17 mouse cellular contexts compared by ENCODE assay signal in the genomic region with DNA sequence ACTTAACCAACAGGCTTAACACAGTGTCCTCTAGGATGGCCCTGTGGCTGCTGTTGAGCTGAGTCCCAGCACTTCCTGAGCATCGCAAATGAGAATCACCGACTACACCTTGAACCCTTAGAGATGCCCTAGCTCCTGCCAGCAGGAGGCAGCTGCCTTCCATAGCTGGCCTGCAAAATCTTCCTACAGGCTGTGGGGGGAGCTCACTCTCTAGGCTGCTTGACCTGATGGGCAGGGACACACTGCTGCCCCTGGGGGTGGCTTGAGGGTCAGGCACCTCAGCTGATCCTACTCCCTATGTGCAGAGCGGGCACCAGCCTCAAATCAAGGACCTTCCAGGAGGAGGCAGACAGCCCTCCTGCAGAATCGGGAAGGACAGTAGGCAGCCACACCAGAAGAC. TPM values are rescaled to one million over a fixed set of nuclear protein-coding genes. Genes with fewer than 3 reads are reported as not detected.
DNase-seq lines count a peak whose midpoint lies in the region; ATAC-seq and TF ChIP-seq lines count a peak whose summit lies in the region.
"Had no signal": no experiment of that assay in that cellular context is flagged by ENCODE, and none has a peak within 500 bp of the region (broad histone marks: within the 10 kb centered on the region; RNA-seq: fewer than 3 reads in every experiment).

No protein-coding gene starts in this region.

- DNase-seq in lung, postnatal 0 days (ENCODE audit: low spot score) = no peak
- DNase-seq in lung, adult 2 months = no peak
- no peak for DNase-seq in thymus, postnatal 4 days
- no peak for DNase-seq in layer of hippocampus, postnatal 25 days (ENCODE audit: extremely low spot score in 1 of 2, low spot score in 1 of 2)
- DNase-seq: cerebellum, adult 11-12 months; kidney, adult 11 months; kidney, postnatal 4 days had no signal

- 71% methylated on average over 4 of the region's 4 CpGs for WGBS in intestine, postnatal 0 days
- 72% methylated on average over 4 of the region's 4 CpGs for WGBS in intestine, embryonic 16.5 days
- 81% methylated on average over 4 of the region's 4 CpGs for WGBS in lung, postnatal 0 days
- 76% methylated on average over 4 of the region's 4 CpGs for WGBS in lung, adult 2 months

- TF ChIP-seq CTCF in intestine, postnatal 0 days (IDR thresholded peaks at IDR 0.05; ENCODE audit: low read depth) = peak; percentile 49
- peak; percentile 49 for TF ChIP-seq CTCF in lung, postnatal 0 days (IDR thresholded peaks at IDR 0.05)
- no peak for TF ChIP-seq CTCF in lung, adult 2 months (IDR thresholded peaks at IDR 0.05; ENCODE audit: insufficient read depth, low read length)
- TF ChIP-seq CTCF in ES-Bruce4 (IDR thresholded peaks at IDR 0.05; ENCODE audit: low read depth, low read length) = peak; percentile 47

- no peak for ATAC-seq in intestine, postnatal 0 days
- ATAC-seq in intestine, embryonic 16.5 days = no peak
- ATAC-seq in lung, postnatal 0 days = no peak
- ATAC-seq in megakaryocyte progenitor cell, adult 5-6 weeks (replicated peaks; ENCODE audit: poor library complexity) = 0 out of 2 replicates have a peak, but pooled peaks have one; percentile 14

- peaks cover 75% of the 10 kb centered on the region for H3K36me3 ChIP-seq in intestine, postnatal 0 days (ENCODE audit: control insufficient read depth, insufficient read depth)
- H3K36me3 ChIP-seq in intestine, embryonic 16.5 days (ENCODE audit: control insufficient read depth, insufficient read depth, low read length) = peaks cover 17% of the 10 kb centered on the region
- peaks cover 23% of the 10 kb centered on the region; the same call in 1 of the 2 replicates for H3K36me3 ChIP-seq in lung, postnatal 0 days (ENCODE audit: insufficient read depth, low read length)
- 0 out of 2 replicates have a peak, but pooled peaks cover 2% of the 10 kb centered on the region for H3K36me3 ChIP-seq in ES-Bruce4 (ENCODE audit: control insufficient read depth, insufficient read depth, low read length, poor library complexity, severe bottlenecking)
- H3K36me3 ChIP-seq: hindbrain, embryonic 12.5 days; neural tube, embryonic 15.5 days had no signal

- no peaks in the 10 kb centered on the region for H3K9me3 ChIP-seq in intestine, postnatal 0 days (ENCODE audit: control insufficient read depth)
- no peaks in the 10 kb centered on the region for H3K9me3 ChIP-seq in intestine, embryonic 16.5 days (ENCODE audit: control insufficient read depth, low read length)
- no peaks in the 10 kb centered on the region for H3K9me3 ChIP-seq in lung, postnatal 0 days (ENCODE audit: low read length)
- H3K9me3 ChIP-seq in ES-Bruce4 (replicated peaks; ENCODE audit: control insufficient read depth, insufficient read depth, low read length, poor library complexity, severe bottlenecking) = no peaks in the 10 kb centered on the region
- H3K9me3 ChIP-seq: embryonic facial prominence, embryonic 13.5 days; heart, embryonic 15.5 days; hindbrain, embryonic 12.5 days; lung, embryonic 15.5 days; neural tube, embryonic 15.5 days had no signal

- H3K4me3 ChIP-seq in intestine, postnatal 0 days (ENCODE audit: low read depth, low read length) = no peak overlapping the region
- no peak overlapping the region for H3K4me3 ChIP-seq in intestine, embryonic 16.5 days (ENCODE audit: low read length)
- no peak overlapping the region for H3K4me3 ChIP-seq in lung, postnatal 0 days (ENCODE audit: low read depth, low read length)
- no peak overlapping the region for H3K4me3 ChIP-seq in lung, adult 2 months (replicated peaks; ENCODE audit: extremely low read depth, low read depth, low read length)
- H3K4me3 ChIP-seq in ES-Bruce4 (ENCODE audit: low read depth, low read length) = no peak overlapping the region
- H3K4me3 ChIP-seq: embryonic facial prominence, embryonic 13.5 days; heart, embryonic 15.5 days; hindbrain, embryonic 12.5 days; lung, embryonic 15.5 days; neural tube, embryonic 15.5 days had no signal

- TF ChIP-seq EP300 in lung, postnatal 0 days (IDR thresholded peaks at IDR 0.05) = no peak
- no peak for TF ChIP-seq EP300 in ES-Bruce4 (IDR thresholded peaks at IDR 0.05; ENCODE audit: insufficient read depth, low read depth, low read length)

- no peak overlapping the region for H3K27ac ChIP-seq in intestine, postnatal 0 days (ENCODE audit: low read depth, low read length)
- H3K27ac ChIP-seq in intestine, embryonic 16.5 days (ENCODE audit: low read length) = no peak overlapping the region
- H3K27ac ChIP-seq in lung, postnatal 0 days (ENCODE audit: low read length) = no peak overlapping the region
- H3K27ac ChIP-seq in ES-Bruce4 (ENCODE audit: insufficient read depth, low read length) = no peak overlapping the region
- H3K27ac ChIP-seq: embryonic facial prominence, embryonic 13.5 days; heart, embryonic 15.5 days; hindbrain, embryonic 12.5 days; lung, embryonic 15.5 days; neural tube, embryonic 15.5 days had no signal

- no peak overlapping the region for H3K9ac ChIP-seq in intestine, postnatal 0 days (ENCODE audit: low read depth, low read length)
- H3K9ac ChIP-seq in intestine, embryonic 16.5 days (ENCODE audit: low read depth, low read length) = no peak overlapping the region
- H3K9ac ChIP-seq in lung, postnatal 0 days (replicated peaks; ENCODE audit: low read depth) = no peak overlapping the region
- no peak overlapping the region for H3K9ac ChIP-seq in ES-Bruce4 (ENCODE audit: low read depth, poor library complexity, severe bottlenecking)
- H3K9ac ChIP-seq: embryonic facial prominence, embryonic 13.5 days; heart, embryonic 15.5 days; hindbrain, embryonic 12.5 days; lung, embryonic 15.5 days; neural tube, embryonic 15.5 days had no signal

- no peaks in the 10 kb centered on the region for H3K4me1 ChIP-seq in intestine, postnatal 0 days (replicated peaks; ENCODE audit: control insufficient read depth, insufficient read depth, low read length)
- H3K4me1 ChIP-seq in intestine, embryonic 16.5 days (ENCODE audit: control insufficient read depth, insufficient read depth, low read length) = peaks cover 7% of the 10 kb centered on the region; the same call in 1 of the 2 replicates
- peaks cover 2% of the 10 kb centered on the region; the same call in 1 of the 2 replicates for H3K4me1 ChIP-seq in lung, postnatal 0 days (ENCODE audit: insufficient read depth, low read depth, low read length)
- H3K4me1 ChIP-seq in lung, adult 2 months (ENCODE audit: control insufficient read depth, insufficient read depth, low read length) = peaks cover 10% of the 10 kb centered on the region
- H3K4me1 ChIP-seq in ES-Bruce4 (ENCODE audit: control insufficient read depth, insufficient read depth, low read length) = no peaks in the 10 kb centered on the region
- H3K4me1 ChIP-seq: embryonic facial prominence, embryonic 13.5 days; hindbrain, embryonic 12.5 days; lung, embryonic 15.5 days had no signal

- no peak overlapping the region for H3K4me2 ChIP-seq in intestine, postnatal 0 days (replicated peaks; ENCODE audit: low read depth)
- no peak overlapping the region for H3K4me2 ChIP-seq in intestine, embryonic 16.5 days (ENCODE audit: low read depth, low read length)
- H3K4me2 ChIP-seq in lung, postnatal 0 days (replicated peaks; ENCODE audit: low read depth, low read length) = no peak overlapping the region
- H3K4me2 ChIP-seq: embryonic facial prominence, embryonic 13.5 days; heart, embryonic 15.5 days; hindbrain, embryonic 12.5 days; lung, embryonic 15.5 days; neural tube, embryonic 15.5 days had no signal

- H3K27me3 ChIP-seq in intestine, postnatal 0 days (replicated peaks; ENCODE audit: control insufficient read depth, insufficient read depth, low read length) = no peaks in the 10 kb centered on the region
- no peaks in the 10 kb centered on the region for H3K27me3 ChIP-seq in intestine, embryonic 16.5 days (replicated peaks; ENCODE audit: control insufficient read depth, insufficient read depth, low read length)
- no peaks in the 10 kb centered on the region for H3K27me3 ChIP-seq in lung, postnatal 0 days (replicated peaks; ENCODE audit: insufficient read depth, low read length)
- no peaks in the 10 kb centered on the region for H3K27me3 ChIP-seq in ES-Bruce4 (ENCODE audit: control insufficient read depth, insufficient read depth, low read length, poor library complexity, severe bottlenecking)
- H3K27me3 ChIP-seq: embryonic facial prominence, embryonic 13.5 days; heart, embryonic 15.5 days; hindbrain, embryonic 12.5 days; lung, embryonic 15.5 days; neural tube, embryonic 15.5 days had no signal

- no peak for TF ChIP-seq POLR2A in lung, adult 2 months (IDR thresholded peaks at IDR 0.05; ENCODE audit: borderline replicate concordance, extremely low read depth, low read depth, low read length)
- no peak for TF ChIP-seq POLR2A in ES-Bruce4 (IDR thresholded peaks at IDR 0.05; ENCODE audit: insufficient read depth, low read length)

RNA-seq across cellular contexts. Expression of a gene that starts 31.0 kb away (rescaled TPM):
- polyA plus RNA-seq in intestine, postnatal 0 days (2015; fragmentation: Nextera tagmentation; extraction: Ambion mirVana) = 1.1 and 1.3 TPM in 2 replicates
- polyA plus RNA-seq in intestine, embryonic 16.5 days (2015; fragmentation: Nextera tagmentation; extraction: Ambion mirVana) = 0.16 and 0.43 TPM in 2 replicates
- polyA plus RNA-seq in lung, postnatal 0 days (2015; fragmentation: Nextera tagmentation; extraction: Ambion mirVana) = 0.52 and 0.68 TPM in 2 replicates
- polyA plus RNA-seq in lung, adult 2 months (2012; rRNA removed) = 0.41 and 0.48 TPM in 2 replicates
- polyA plus RNA-seq in ES-Bruce4 (2011; ENCODE audit: insufficient read depth, insufficient read length, low read depth, missing spikeins) = 2.0 and 2.7 TPM in 2 replicates
- total RNA-seq in megakaryocyte progenitor cell, adult 5-6 weeks (2015) = 1.5 and 1.7 TPM in 2 replicates
- 0.10 and 1.1 TPM in 2 replicates for total RNA-seq in megakaryocyte progenitor cell, adult 5-6 weeks (2017)
- total RNA-seq in layer of hippocampus, postnatal 25 days (2021) = under 1 TPM; 0.25 to 0.59 TPM

RNA-seq across cellular contexts. Expression of a gene that starts 35.5 kb away (rescaled TPM):
- polyA plus RNA-seq in intestine, postnatal 0 days (2015; fragmentation: Nextera tagmentation; extraction: Ambion mirVana) = 104 and 105 TPM in 2 replicates
- 43.7 and 49.5 TPM in 2 replicates for polyA plus RNA-seq in intestine, embryonic 16.5 days (2015; fragmentation: Nextera tagmentation; extraction: Ambion mirVana)
- 46.6 and 47.9 TPM in 2 replicates for polyA plus RNA-seq in lung, postnatal 0 days (2015; fragmentation: Nextera tagmentation; extraction: Ambion mirVana)
- 126 and 134 TPM in 2 replicates for polyA plus RNA-seq in lung, adult 2 months (2012; rRNA removed)
- 24.5 and 27.2 TPM in 2 replicates for polyA plus RNA-seq in ES-Bruce4 (2011; ENCODE audit: insufficient read depth, insufficient read length, low read depth, missing spikeins)
- 39.8 and 45.7 TPM in 2 replicates for total RNA-seq in megakaryocyte progenitor cell, adult 5-6 weeks (2015)
- 30.7 and 34.1 TPM in 2 replicates for total RNA-seq in megakaryocyte progenitor cell, adult 5-6 weeks (2017)
- 10 to 100 TPM; 25.6 to 27.0 TPM for total RNA-seq in layer of hippocampus, postnatal 25 days (2021)

RNA-seq across cellular contexts. Expression of a gene that starts 56.7 kb away (rescaled TPM):
- 38.7 and 42.3 TPM in 2 replicates for polyA plus RNA-seq in intestine, postnatal 0 days (2015; fragmentation: Nextera tagmentation; extraction: Ambion mirVana)
- 16.7 and 17.7 TPM in 2 replicates for polyA plus RNA-seq in intestine, embryonic 16.5 days (2015; fragmentation: Nextera tagmentation; extraction: Ambion mirVana)
- polyA plus RNA-seq in lung, postnatal 0 days (2015; fragmentation: Nextera tagmentation; extraction: Ambion mirVana) = 5.0 and 8.7 TPM in 2 replicates
- 4.0 and 4.9 TPM in 2 replicates for polyA plus RNA-seq in lung, adult 2 months (2012; rRNA removed)
- 1.5 and 2.5 TPM in 2 replicates for polyA plus RNA-seq in ES-Bruce4 (2011; ENCODE audit: insufficient read depth, insufficient read length, low read depth, missing spikeins)
- 0.22 TPM in 1 of 2 replicates, not detected in the other for total RNA-seq in megakaryocyte progenitor cell, adult 5-6 weeks (2015)
- not detected in 2 replicates for total RNA-seq in megakaryocyte progenitor cell, adult 5-6 weeks (2017)
- total RNA-seq in layer of hippocampus, postnatal 25 days (2021) = 1 to 10 TPM; 2.6 to 2.7 TPM
- total RNA-seq: common myeloid progenitor, adult 5-6 weeks had no signal
